Mouse (Mus musculus) brain, embryonic 14.5 days (tissue): ENCODE data around the gene Gm14406. TPM values are rescaled to one million over a fixed set of nuclear protein-coding genes. Genes with fewer than 3 reads are reported as not detected.
"Not testable (repeated sequence)": the region's sequence is repeated elsewhere in the genome, so short reads cannot be mapped to it uniquely, and the experiment has no call there.

Experiments used
- DNase-seq: peaks from one replicate; pipeline ENCODE4 v3.0.0-alpha.2; 2011; ENCODE audit warnings: low read depth
- CTCF ChIP-seq: fragments of 200-500 bp; IDR thresholded peaks from 2 replicates; pipeline ENCODE4 v1.5.1; 2012; ENCODE audit warnings: inconsistent platforms, mild to moderate bottlenecking, moderate library complexity, borderline replicate concordance; ENCODE audit not compliant: insufficient read depth, insufficient read length; ENCODE audit errors: extremely low read depth
- POLR2A ChIP-seq: fragments of 200-500 bp; IDR thresholded peaks from 2 replicates; pipeline ENCODE4 v1.6.1; 2012; ENCODE audit warnings: mild to moderate bottlenecking, inconsistent platforms, borderline replicate concordance; ENCODE audit not compliant: poor library complexity, insufficient read depth, insufficient read length, severe bottlenecking; ENCODE audit errors: extremely low read depth
- polyA plus RNA-seq: library from polyadenylated mRNA; depleted of rRNA; stranded (reverse); fragments of >200 nt; gene quantifications from 2 replicates; pipeline ENCODE4 v1.2.3, GENCODE M21; 2012; rRNA removed

Gene Gm14406
- polyA plus RNA-seq, result not detected in 2 replicates

- not testable (repeated sequence) for DNase-seq
Measured at GRCm38 (mm10) chr2:177577998-177578397, at the start of gene Gm14406. TSS of gene Gm14406 (minus strand) at chr2:177578210.

GRCm38 (mm10) chr2:177575141-177575540 is 2.9 kb downstream of the Gm14406 start:
- not testable (repeated sequence) for DNase-seq

GRCm38 (mm10) chr2:177559365-177559764 is 18.6 kb downstream of the Gm14406 start:
- DNase-seq, result not testable (repeated sequence)

- not testable (repeated sequence) for DNase-seq
Measured at GRCm38 (mm10) chr2:177555261-177555660, 22.7 kb downstream of the Gm14406 start.

GRCm38 (mm10) chr2:177537717-177538116 is 40.3 kb downstream of the Gm14406 start:
- DNase-seq, result not testable (repeated sequence)

- not testable (repeated sequence) for DNase-seq
Measured at GRCm38 (mm10) chr2:177537141-177537540, 40.9 kb downstream of the Gm14406 start.

GRCm38 (mm10) chr2:177535876-177536275 is 42.1 kb downstream of the Gm14406 start:
- TF ChIP-seq CTCF, result no peak
- TF ChIP-seq POLR2A, result no peak
- no peak for DNase-seq

GRCm38 (mm10) chr2:177524171-177524570 is 53.8 kb downstream of the Gm14406 start:
- not testable (repeated sequence) for DNase-seq

GRCm38 (mm10) chr2:177523674-177524073 is 54.3 kb downstream of the Gm14406 start:
- not testable (repeated sequence) for DNase-seq

- no peak for DNase-seq
- no peak for TF ChIP-seq POLR2A
Measured at GRCm38 (mm10) chr2:177523061-177523460, 54.9 kb downstream of the Gm14406 start.

GRCm38 (mm10) chr2:177520035-177520434 is 58.0 kb downstream of the Gm14406 start:
- no peak for DNase-seq
- no peak for TF ChIP-seq POLR2A
- TF ChIP-seq CTCF, result no peak

Other genes starting within 250 kb of the Gm14406 start
- gene Gm14418, start 179.9 kb downstream of the Gm14406 start, polyA plus RNA-seq, result 3.6 and 4.7 TPM in 2 replicates
- gene Zfp970, start 113.5 kb downstream of the Gm14406 start, polyA plus RNA-seq, result 8.6 and 8.8 TPM in 2 replicates
- 1.9 and 2.4 TPM in 2 replicates for gene Gm14403, start 80.0 kb downstream of the Gm14406 start, polyA plus RNA-seq
- 5.2 and 6.5 TPM in 2 replicates for gene Gm14322, start 181.1 kb upstream of the Gm14406 start, polyA plus RNA-seq